Mouse (Mus musculus): ENCODE measurements around the gene Ing3. TPM values are rescaled to one million over a fixed set of nuclear protein-coding genes. Genes with fewer than 3 reads are reported as not detected.

Gene Ing3
- 2.9 and 3.8 TPM in 2 replicates for polyA plus RNA-seq (2012; rRNA removed)

DNA sequence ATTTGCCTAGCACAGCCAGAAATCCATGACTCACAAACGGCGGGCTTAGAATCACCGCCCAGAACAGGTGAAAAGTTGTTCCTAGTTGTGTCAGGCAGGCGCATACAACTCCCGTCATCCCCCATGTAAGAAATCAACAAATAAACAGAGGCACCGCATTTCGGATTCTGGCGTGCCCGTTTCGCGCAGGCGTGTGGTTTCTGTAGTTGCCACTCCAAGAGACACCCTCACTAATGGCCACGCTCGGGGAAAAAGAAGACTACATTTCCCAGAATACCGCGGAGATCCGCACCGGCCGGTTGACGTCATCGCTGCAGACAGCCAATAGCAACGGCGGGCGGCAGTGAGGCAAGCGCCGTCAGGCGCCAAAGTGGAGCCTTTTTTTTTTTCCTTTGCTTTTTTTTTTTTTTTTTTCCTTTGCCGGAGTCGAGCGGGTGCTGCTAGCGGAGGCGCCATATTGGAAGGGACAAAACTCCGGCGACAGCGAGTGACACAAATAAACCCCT lies at the start of gene Ing3:
Ing3 (plus strand) TSS at position 346 of the 506 bp plus-strand sequence.

DNA sequence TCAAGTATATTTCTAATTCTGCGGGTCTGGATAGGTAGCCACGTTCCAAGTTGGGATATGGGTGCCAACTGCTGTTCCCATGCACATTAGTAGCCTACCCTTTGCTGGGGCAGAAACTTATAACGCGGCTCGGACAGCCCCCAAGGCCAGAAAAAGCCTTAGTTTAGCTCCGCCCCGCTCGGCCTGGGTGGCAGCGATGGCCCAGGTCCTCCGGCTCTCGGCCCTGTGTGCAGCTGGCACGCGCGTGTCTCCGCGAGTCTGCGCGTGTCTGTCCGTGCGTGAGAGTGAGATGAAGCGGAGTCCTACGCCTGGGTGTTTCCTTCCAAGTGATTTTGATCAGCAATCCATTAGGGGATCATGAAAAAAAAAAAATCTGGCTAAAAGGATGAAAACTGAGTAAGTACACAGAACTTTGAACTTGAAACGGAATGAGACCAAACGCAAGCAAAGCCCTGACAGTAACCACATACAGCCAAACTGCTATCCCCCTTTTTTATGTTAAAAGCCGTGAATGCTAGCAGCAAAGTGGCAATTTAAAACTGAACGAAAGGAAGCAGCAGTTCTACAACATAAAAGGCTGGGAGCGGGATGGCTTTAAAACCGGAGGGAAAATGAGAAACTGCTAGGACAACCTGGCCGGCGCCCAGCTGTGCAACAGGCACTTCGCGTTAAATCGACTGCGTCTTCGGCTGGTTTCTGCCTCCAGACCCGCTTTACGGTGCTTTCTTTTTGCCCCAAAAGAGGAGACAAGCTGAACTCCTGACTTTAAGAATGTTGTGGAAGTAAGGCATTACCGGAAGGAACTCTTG lies 36.6 kb downstream of the Ing3 start, which contains the start of gene Cped1:
Cped1 (plus strand) TSS at position 185 of the 809 bp plus-strand sequence.

Other genes with a start within 250 kb of the Ing3 start
- 6.0 and 7.4 TPM in 2 replicates for gene Tspan12, start 97.1 kb upstream of the Ing3 start, polyA plus RNA-seq (2012; rRNA removed)
- gene Cped1, start 36.3 kb downstream of the Ing3 start, polyA plus RNA-seq (2012; rRNA removed) = 4.8 and 5.0 TPM in 2 replicates